Mouse (Mus musculus) cerebellum, postnatal 4 days (tissue): Measurements from ENCODE around the gene Pwwp2b.

Source experiments
- DNase-seq, 2 experiments: peaks; one replicate each; pipeline ENCODE4 v3.0.0; 2022; ENCODE audit warnings: low spot score in 2 of 2, mixed read lengths in 1 of 2

Pwwp2b gene

GRCm38 (mm10) chr7:139247881-139248614 is at the start of gene Pwwp2b:
Pwwp2b (plus strand) TSS chr7:139248482.
- DNase-seq, result peak in 1 of 2 experiments; percentile 44

GRCm38 (mm10) chr7:139200108-139200507 is 48.2 kb upstream of the Pwwp2b start:
- peak in 1 of 2 experiments; percentile 66 for DNase-seq

- DNase-seq, result no peak
Measured at GRCm38 (mm10) chr7:139201209-139201608, 47.1 kb upstream of the Pwwp2b start.

- DNase-seq, result peak in 1 of 2 experiments; percentile 48
Measured at GRCm38 (mm10) chr7:139208023-139208772, 40.1 kb upstream of the Pwwp2b start.

GRCm38 (mm10) chr7:139208773-139209095 is 39.5 kb upstream of the Pwwp2b start:
- no peak for DNase-seq

GRCm38 (mm10) chr7:139211761-139212160 is 36.5 kb upstream of the Pwwp2b start:
- DNase-seq, result no peak

- DNase-seq, result peak; percentile 87 to 93
Measured at GRCm38 (mm10) chr7:139212754-139213745, 35.2 kb upstream of the Pwwp2b start, which contains the start of the genes Lrrc27 and Stk32c. Lrrc27 (plus strand) TSS chr7:139212988. Stk32c (minus strand) TSS chr7:139213307.

GRCm38 (mm10) chr7:139213751-139214150 is 34.5 kb upstream of the Pwwp2b start:
- DNase-seq, result no peak

GRCm38 (mm10) chr7:139214160-139214559 is 34.1 kb upstream of the Pwwp2b start:
- DNase-seq, result no peak

GRCm38 (mm10) chr7:139214596-139215340 is 33.5 kb upstream of the Pwwp2b start:
- DNase-seq, result no peak

- DNase-seq, result no peak
Measured at GRCm38 (mm10) chr7:139215516-139215915, 32.8 kb upstream of the Pwwp2b start.

GRCm38 (mm10) chr7:139215946-139216345 is 32.3 kb upstream of the Pwwp2b start:
- DNase-seq, result no peak

- DNase-seq, result no peak
Measured at GRCm38 (mm10) chr7:139216464-139216863, 31.8 kb upstream of the Pwwp2b start.

- no peak for DNase-seq
Measured at GRCm38 (mm10) chr7:139217046-139217445, 31.2 kb upstream of the Pwwp2b start.

GRCm38 (mm10) chr7:139218641-139219415 is 29.5 kb upstream of the Pwwp2b start:
- DNase-seq, result peak in 1 of 2 experiments; percentile 38

- no peak for DNase-seq
Measured at GRCm38 (mm10) chr7:139219486-139219885, 28.8 kb upstream of the Pwwp2b start.

GRCm38 (mm10) chr7:139220303-139220702 is 28.0 kb upstream of the Pwwp2b start:
- DNase-seq, result no peak

GRCm38 (mm10) chr7:139221072-139221471 is 27.2 kb upstream of the Pwwp2b start:
- DNase-seq, result no peak

GRCm38 (mm10) chr7:139221856-139222255 is 26.4 kb upstream of the Pwwp2b start:
- no peak for DNase-seq

GRCm38 (mm10) chr7:139222341-139222740 is 25.9 kb upstream of the Pwwp2b start:
- no peak for DNase-seq
